ENCODE assay signal across 16 mouse cellular contexts in the genomic region with DNA sequence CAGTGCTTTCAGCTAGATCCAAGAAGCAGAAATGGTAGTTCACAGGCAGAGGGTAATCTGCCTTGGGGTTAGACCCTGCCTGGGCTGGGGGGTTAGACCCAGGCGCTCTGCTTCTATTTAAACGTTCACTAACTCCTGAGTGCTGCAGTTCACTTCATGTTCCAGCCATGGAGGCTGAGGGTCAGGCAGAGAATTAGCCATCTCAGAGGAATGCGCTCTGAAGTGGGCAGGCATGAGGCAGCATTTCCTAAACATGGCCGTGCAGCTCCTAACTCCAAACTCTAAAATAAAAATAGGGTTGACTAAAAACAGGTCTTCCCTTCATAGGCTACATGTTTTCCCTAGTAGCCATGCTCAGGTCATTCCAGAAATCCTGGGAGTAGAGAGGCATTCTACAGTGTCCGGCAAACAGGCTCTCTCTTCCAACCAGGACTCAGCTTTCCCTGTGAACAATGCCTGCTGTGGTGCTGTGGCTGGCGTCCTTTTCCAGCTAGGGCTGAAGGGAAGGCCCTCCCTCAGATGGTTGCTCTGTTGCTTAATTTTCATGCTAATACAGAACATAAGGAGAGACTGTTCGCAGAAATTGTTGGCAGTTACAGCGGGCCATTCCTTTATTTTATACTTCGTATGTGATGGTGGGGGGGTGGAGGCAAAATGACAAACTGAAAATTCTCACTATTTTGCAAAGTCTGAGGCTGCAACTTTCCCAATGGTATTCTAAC.
DNase-seq lines count a peak whose midpoint lies in the region; ATAC-seq and TF ChIP-seq lines count a peak whose summit lies in the region.
"Had no signal": no experiment of that assay in that cellular context is flagged by ENCODE, and none has a peak within 500 bp of the region (broad histone marks: within the 10 kb centered on the region; RNA-seq: fewer than 3 reads in every experiment).

No protein-coding gene starts in this region.

- WGBS in hindbrain, embryonic 10.5 days = 46% methylated on average over 9 of the region's 9 CpGs
- 39% methylated on average over 9 of the region's 9 CpGs for WGBS in hindbrain, embryonic 16.5 days
- WGBS in kidney, embryonic 15.5 days = 65% methylated on average over 9 of the region's 9 CpGs

- peaks cover 6% of the 10 kb centered on the region; the same call in 1 of the 2 replicates for H3K36me3 ChIP-seq in hindbrain, embryonic 10.5 days
- no peaks in the 10 kb centered on the region for H3K36me3 ChIP-seq in hindbrain, embryonic 16.5 days (ENCODE audit: control insufficient read depth, insufficient read depth, low read length)
- no peaks in the 10 kb centered on the region for H3K36me3 ChIP-seq in kidney, embryonic 15.5 days
- H3K36me3 ChIP-seq: heart, embryonic 15.5 days; liver, embryonic 15.5 days had no signal

- H3K4me1 ChIP-seq in hindbrain, embryonic 10.5 days (replicated peaks) = peaks cover 24% of the 10 kb centered on the region
- peaks cover 2% of the 10 kb centered on the region; the same call in 1 of the 2 replicates for H3K4me1 ChIP-seq in hindbrain, embryonic 16.5 days (ENCODE audit: control insufficient read depth, insufficient read depth, low read depth, low read length)
- peaks cover 6% of the 10 kb centered on the region; the same call in 1 of the 2 replicates for H3K4me1 ChIP-seq in embryonic fibroblast, embryonic 13.5 days (ENCODE audit: control insufficient read depth, insufficient read depth, low read length)
- peaks cover 7% of the 10 kb centered on the region for H3K4me1 ChIP-seq in kidney, embryonic 15.5 days
- H3K4me1 ChIP-seq: heart, embryonic 15.5 days; liver, embryonic 15.5 days had no signal

- H3K9ac ChIP-seq in hindbrain, embryonic 16.5 days (ENCODE audit: low read depth, low read length) = no peak overlapping the region
- no peak overlapping the region for H3K9ac ChIP-seq in kidney, embryonic 15.5 days
- H3K9ac ChIP-seq: heart, embryonic 15.5 days; liver, embryonic 15.5 days had no signal

- ATAC-seq in hindbrain, embryonic 16.5 days = no peak
- ATAC-seq in kidney, embryonic 15.5 days (replicated peaks; ENCODE audit: low FRiP score) = no peak

- no peak for TF ChIP-seq POLR2A in embryonic fibroblast, embryonic 13.5 days (IDR thresholded peaks at IDR 0.05; ENCODE audit: low read depth, low read length)

- no peak overlapping the region for H3K4me3 ChIP-seq in hindbrain, embryonic 10.5 days
- no peak overlapping the region for H3K4me3 ChIP-seq in hindbrain, embryonic 16.5 days (ENCODE audit: low read length)
- no peak overlapping the region for H3K4me3 ChIP-seq in embryonic fibroblast, embryonic 13.5 days (ENCODE audit: insufficient read depth, low read length)
- H3K4me3 ChIP-seq in layer of hippocampus, adult 2 months = no peak overlapping the region
- H3K4me3 ChIP-seq in kidney, embryonic 15.5 days (replicated peaks) = no peak overlapping the region
- H3K4me3 ChIP-seq: heart, embryonic 15.5 days; liver, embryonic 15.5 days had no signal

- TF ChIP-seq CTCF in embryonic fibroblast, embryonic 13.5 days (IDR thresholded peaks at IDR 0.05; ENCODE audit: borderline replicate concordance, insufficient read depth, low read length) = no peak
- TF ChIP-seq CTCF in layer of hippocampus, adult 2 months (conservative IDR thresholded peaks at IDR 0.05) = no peak

- H3K9me3 ChIP-seq in hindbrain, embryonic 10.5 days = no peaks in the 10 kb centered on the region
- no peaks in the 10 kb centered on the region for H3K9me3 ChIP-seq in hindbrain, embryonic 16.5 days (ENCODE audit: control insufficient read depth, low read length)
- H3K9me3 ChIP-seq in kidney, embryonic 15.5 days (replicated peaks) = no peaks in the 10 kb centered on the region
- H3K9me3 ChIP-seq: heart, embryonic 15.5 days; liver, embryonic 15.5 days had no signal

- peak; percentile 27 for DNase-seq in embryo, embryonic 10 days (ENCODE audit: low spot score)
- no peak for DNase-seq in embryo, embryonic 10.5 days (ENCODE audit: low spot score)
- peak; percentile 12 for DNase-seq in hindbrain, embryonic 10.5 days (ENCODE audit: low spot score)
- peak; percentile 84 for DNase-seq in NIH3T3 (ENCODE audit: low read depth)
- DNase-seq in layer of hippocampus, adult 2 months (ENCODE audit: low spot score in 2 of 2) = no peak
- DNase-seq: adrenal gland, adult 8-10 months; cerebellum, postnatal 14 days; gastrocnemius, postnatal 14 days; lung, postnatal 14 days; midbrain, embryonic 14.5 days had no signal

- no peak overlapping the region for H3K4me2 ChIP-seq in hindbrain, embryonic 16.5 days (ENCODE audit: low read length)
- H3K4me2 ChIP-seq in kidney, embryonic 15.5 days = no peak overlapping the region
- H3K4me2 ChIP-seq: heart, embryonic 15.5 days; liver, embryonic 15.5 days had no signal

- no peaks in the 10 kb centered on the region for H3K27me3 ChIP-seq in hindbrain, embryonic 10.5 days (ENCODE audit: insufficient read depth, poor library complexity, severe bottlenecking)
- no peaks in the 10 kb centered on the region for H3K27me3 ChIP-seq in hindbrain, embryonic 16.5 days (replicated peaks; ENCODE audit: control insufficient read depth, insufficient read depth, low read length)
- no peaks in the 10 kb centered on the region for H3K27me3 ChIP-seq in kidney, embryonic 15.5 days
- H3K27me3 ChIP-seq: heart, embryonic 15.5 days; liver, embryonic 15.5 days had no signal

- peak overlapping the region; percentile 74 for H3K27ac ChIP-seq in hindbrain, embryonic 10.5 days
- H3K27ac ChIP-seq in hindbrain, embryonic 16.5 days (ENCODE audit: low read depth, low read length) = no peak overlapping the region
- H3K27ac ChIP-seq in embryonic fibroblast, embryonic 13.5 days (ENCODE audit: insufficient read depth, low read length) = peak overlapping the region; percentile 98
- H3K27ac ChIP-seq in layer of hippocampus, adult 2 months = no peak overlapping the region
- H3K27ac ChIP-seq in kidney, embryonic 15.5 days = no peak overlapping the region
- H3K27ac ChIP-seq: heart, embryonic 15.5 days; kidney, postnatal 0 days; liver, embryonic 15.5 days had no signal

Comparison
In these comparisons a context has a peak if more than half of its experiments do, and no peak if none do; other contexts are left out.
1. DNase-seq: peak in embryo, embryonic 10 days (single experiment), hindbrain, embryonic 10.5 days (single experiment) and NIH3T3 (single experiment); none in embryo, embryonic 10.5 days (single experiment) and layer of hippocampus, adult 2 months (0 of 2).
2. H3K27ac ChIP-seq: peak in hindbrain, embryonic 10.5 days (single experiment) and embryonic fibroblast, embryonic 13.5 days (single experiment); none in hindbrain, embryonic 16.5 days (single experiment), layer of hippocampus, adult 2 months (single experiment) and kidney, embryonic 15.5 days (single experiment).